Mouse (Mus musculus): ENCODE measurements at regions not wholly inside any gene's neighbourhood (a gene's known extent, or its start where the extent isn't known, plus 50 kb on each side); places are given as distances from the start of the nearest gene placed in this dataset.

DNA sequence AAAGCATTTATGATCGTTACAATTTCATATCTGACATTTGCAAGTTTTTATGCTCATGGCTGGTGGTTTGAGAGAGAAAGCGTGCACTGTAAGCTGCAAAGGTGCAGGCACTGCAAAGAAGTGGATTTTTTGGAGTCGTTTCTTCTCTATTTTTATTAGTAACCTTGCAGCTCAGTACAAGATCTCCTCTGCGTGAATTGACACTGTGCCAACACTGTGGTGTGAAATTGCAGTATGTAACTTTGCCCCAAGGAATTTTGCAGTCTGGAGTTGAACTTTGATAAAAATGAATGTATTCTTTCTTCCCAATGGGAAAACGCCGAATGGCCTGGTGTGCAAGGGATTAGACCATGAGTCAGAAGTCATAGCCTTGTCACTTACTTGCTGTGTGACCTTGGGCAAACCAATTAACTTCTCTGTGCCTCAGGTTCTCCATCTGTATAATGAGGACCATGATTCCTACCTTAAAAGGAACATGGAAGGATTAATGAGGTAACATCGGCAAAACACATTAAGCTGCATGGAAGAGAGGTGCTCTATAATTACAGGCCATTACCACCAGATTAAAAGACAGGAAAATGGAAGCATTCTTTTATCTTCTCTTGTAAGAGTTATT lies 543.0 kb upstream of the Pcdh9 start:
- TF ChIP-seq POLR2A (IDR thresholded peaks at IDR 0.05; ENCODE audit: borderline replicate concordance, insufficient read depth, low read length) = no peak
- no peak for TF ChIP-seq CTCF (IDR thresholded peaks at IDR 0.05; ENCODE audit: borderline replicate concordance, insufficient read depth, low read depth, low read length)
